Mouse (Mus musculus) liver, embryonic 15.5 days (tissue): ENCODE results near the gene Cmah. TPM values are rescaled to one million over a fixed set of nuclear protein-coding genes. Genes with fewer than 3 reads are reported as not detected.

Experiments
- ATAC-seq: fragments of 200-750 bp; cut with Nextera tagmentation; 2 replicates; pipeline ENCODE4 v1.8.0; 2017; ENCODE audit warnings: moderate number of reproducible peaks, mild to moderate bottlenecking, moderate library complexity; ENCODE audit not compliant: insufficient read depth
- H3K27ac ChIP-seq: fragments of 300-500 bp; sonication (generic); replicated peaks from 2 replicates; pipeline ENCODE4 v1.5.1; 2015; ENCODE audit warnings: mild to moderate bottlenecking, inconsistent platforms
- H3K27me3 ChIP-seq: fragments of 300-500 bp; sonication (generic); 2 replicates; pipeline ENCODE4 v1.6.1; 2015; ENCODE audit warnings: mild to moderate bottlenecking, inconsistent platforms
- H3K36me3 ChIP-seq: fragments of 300-500 bp; sonication (generic); replicated peaks from 2 replicates; pipeline ENCODE4 v1.6.1; 2015; ENCODE audit warnings: moderate library complexity, mild to moderate bottlenecking, inconsistent platforms
- H3K4me1 ChIP-seq: fragments of 300-500 bp; sonication (generic); replicated peaks from 2 replicates; pipeline ENCODE4 v1.6.1; 2015; ENCODE audit warnings: inconsistent platforms
- H3K4me2 ChIP-seq: fragments of 300-500 bp; sonication (generic); 2 replicates; pipeline ENCODE4 v1.6.1; 2015; ENCODE audit warnings: moderate library complexity, mild to moderate bottlenecking, inconsistent platforms
- H3K4me3 ChIP-seq: fragments of 300-500 bp; sonication (generic); replicated peaks from 2 replicates; pipeline ENCODE4 v1.5.1; 2015; ENCODE audit warnings: mild to moderate bottlenecking, inconsistent platforms
- H3K9ac ChIP-seq: fragments of 300-500 bp; sonication (generic); 2 replicates; pipeline ENCODE4 v1.6.1; 2015; ENCODE audit warnings: moderate library complexity, mild to moderate bottlenecking, inconsistent platforms
- H3K9me3 ChIP-seq: fragments of 300-500 bp; sonication (generic); replicated peaks from 2 replicates; pipeline ENCODE4 v1.6.1; 2016; ENCODE audit warnings: inconsistent platforms
- WGBS: fragments of 180-500 bp; shearing (Covaris S2); methylation state at CpG from one replicate; pipeline ENCODE4 v1.1.7; 2015; ENCODE audit warnings: mixed read lengths; ENCODE audit not compliant: insufficient replicate concordance; 5-methylcytosine and 5-hydroxymethylcytosine counted together
- polyA plus RNA-seq: library from polyadenylated mRNA; unstranded; fragments of >200 nt; fragmentation: Nextera tagmentation; extraction: Ambion mirVana; gene quantifications from 2 replicates; pipeline ENCODE4 v1.2.1, GENCODE M21; 2015

The Cmah gene
- polyA plus RNA-seq, 1 experiment from 2014 or later: 0.81 TPM

- ATAC-seq: no peak
- no peaks in the 10 kb centered on the region for H3K4me1 ChIP-seq
These were observed 8.6 kb upstream of the Cmah start for GRCm38 (mm10) chr13:24318618-24319017.

GRCm38 (mm10) chr13:24321313-24321712, 5.9 kb upstream of the Cmah start:
- Histone ChIP-seq H3K27me3 (peaks cover 3% of the 10 kb centered on the region; the same call in 1 of the 2 replicates), H3K27ac (no peak overlapping the region), H3K9me3 (no peaks in the 10 kb centered on the region), H3K36me3 (no peaks in the 10 kb centered on the region), H3K4me2 (no peak overlapping the region), H3K4me1 (no peaks in the 10 kb centered on the region), H3K4me3 (no peak overlapping the region), H3K9ac (no peak overlapping the region)
- no peak for ATAC-seq
- WGBS: 60% methylated on average over 6 of the region's 6 CpGs

More at GRCm38 (mm10) chr13:24318618-24319017, 8.6 kb upstream of the Cmah start:
- no peak overlapping the region for H3K4me3 ChIP-seq
- no peak overlapping the region for H3K27ac ChIP-seq
- H3K27me3 ChIP-seq: peaks cover 3% of the 10 kb centered on the region; the same call in 1 of the 2 replicates
- no peak overlapping the region for H3K9ac ChIP-seq
- H3K36me3 ChIP-seq: no peaks in the 10 kb centered on the region
- H3K4me2 ChIP-seq: no peak overlapping the region
- H3K9me3 ChIP-seq: no peaks in the 10 kb centered on the region
- WGBS: under 1% methylated on average over 4 of the region's 4 CpGs

- Histone ChIP-seq H3K36me3 (no peaks in the 10 kb centered on the region), H3K4me3 (no peak overlapping the region), H3K9me3 (no peaks in the 10 kb centered on the region), H3K27ac (no peak overlapping the region), H3K4me1 (no peaks in the 10 kb centered on the region; the same call in 1 of the 2 replicates), H3K9ac (no peak overlapping the region), H3K4me2 (no peak overlapping the region), H3K27me3 (no peaks in the 10 kb centered on the region)
- no peak for ATAC-seq
- WGBS: 52% methylated on average over 9 of the region's 9 CpGs
These were observed 1.0 kb downstream of the Cmah start for GRCm38 (mm10) chr13:24328036-24328817.

DNA sequence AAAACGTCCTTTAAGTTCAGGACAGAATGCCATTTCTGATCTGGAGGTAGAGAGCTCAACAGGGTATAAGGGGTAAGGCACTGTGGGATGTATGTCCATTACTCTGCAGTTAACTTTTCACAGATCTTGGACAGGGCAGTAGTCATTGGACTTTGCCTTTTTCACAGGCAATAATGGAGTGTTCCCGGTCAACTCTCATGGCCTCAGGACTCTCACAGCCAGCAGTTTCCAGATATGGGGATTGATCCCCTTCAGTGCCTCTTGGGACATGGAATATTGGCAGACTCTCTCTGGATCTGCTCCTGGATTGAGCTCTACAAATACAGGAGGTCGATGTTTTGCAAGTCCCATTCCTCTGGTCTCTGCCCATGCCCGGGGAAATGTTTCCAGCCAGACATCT, 2.9 kb downstream of the Cmah start:
- Histone ChIP-seq H3K4me3 (no peak overlapping the region), H3K36me3 (no peaks in the 10 kb centered on the region), H3K27me3 (no peaks in the 10 kb centered on the region), H3K4me2 (no peak overlapping the region), H3K9me3 (no peaks in the 10 kb centered on the region), H3K27ac (no peak overlapping the region), H3K4me1 (no peaks in the 10 kb centered on the region; the same call in 1 of the 2 replicates), H3K9ac (no peak overlapping the region)
- WGBS: 55% methylated on average over 4 of the region's 4 CpGs
- no peak for ATAC-seq

GRCm38 (mm10) chr13:24330836-24331523, 3.8 kb downstream of the Cmah start:
- Histone ChIP-seq H3K27me3 (no peaks in the 10 kb centered on the region), H3K9ac (no peak overlapping the region), H3K4me1 (no peaks in the 10 kb centered on the region; the same call in 1 of the 2 replicates), H3K36me3 (no peaks in the 10 kb centered on the region), H3K4me3 (no peak overlapping the region), H3K4me2 (no peak overlapping the region), H3K9me3 (no peaks in the 10 kb centered on the region), H3K27ac (no peak overlapping the region)
- no peak for ATAC-seq
- 32% methylated on average over 7 of the region's 7 CpGs for WGBS

DNA sequence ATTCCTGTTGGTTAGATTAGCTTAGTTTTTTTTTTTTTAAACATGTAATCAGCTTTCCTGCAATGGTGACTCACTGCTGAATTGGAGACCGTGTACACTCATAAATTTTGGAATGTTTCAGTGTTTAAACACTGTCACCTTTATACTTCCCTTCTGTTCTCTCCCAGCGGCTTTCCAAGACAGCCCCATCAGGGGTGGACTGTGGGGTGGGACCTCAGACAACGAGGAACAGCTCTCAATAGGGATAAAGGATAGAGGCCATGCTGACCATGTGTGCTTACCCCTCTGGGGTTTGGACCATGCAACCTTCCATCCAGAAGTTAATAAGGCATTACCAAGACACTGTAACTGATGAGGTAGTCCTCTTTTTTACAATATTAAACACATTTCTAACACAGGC, 5.3 kb downstream of the Cmah start:
- ATAC-seq: no peak
- H3K36me3 ChIP-seq: no peaks in the 10 kb centered on the region
- H3K4me1 ChIP-seq: peaks cover 8% of the 10 kb centered on the region; the same call in 1 of the 2 replicates
- no peak overlapping the region for H3K4me3 ChIP-seq
- no peak overlapping the region for H3K27ac ChIP-seq
- 46% methylated on average over 3 of the region's 3 CpGs for WGBS
- no peaks in the 10 kb centered on the region for H3K27me3 ChIP-seq
- H3K9me3 ChIP-seq: no peaks in the 10 kb centered on the region
- H3K4me2 ChIP-seq: no peak overlapping the region
- no peak overlapping the region for H3K9ac ChIP-seq

- no peak for ATAC-seq
- no peaks in the 10 kb centered on the region for H3K9me3 ChIP-seq
- 35% methylated on average over 4 of the region's 4 CpGs for WGBS
- no peak overlapping the region for H3K4me2 ChIP-seq
- no peaks in the 10 kb centered on the region for H3K36me3 ChIP-seq
- H3K4me3 ChIP-seq: no peak overlapping the region
- no peak overlapping the region for H3K27ac ChIP-seq
- peaks cover 18% of the 10 kb centered on the region for H3K4me1 ChIP-seq
- H3K9ac ChIP-seq: no peak overlapping the region
- H3K27me3 ChIP-seq: no peaks in the 10 kb centered on the region
These were observed 9.6 kb downstream of the Cmah start for GRCm38 (mm10) chr13:24336818-24337217.

GRCm38 (mm10) chr13:24337874-24338273, 10.7 kb downstream of the Cmah start:
- Histone ChIP-seq H3K9ac (no peak overlapping the region), H3K4me1 (peaks cover 18% of the 10 kb centered on the region), H3K27ac (0 out of 2 replicates have a peak overlapping the region, but pooled peaks have one; percentile 42), H3K36me3 (no peaks in the 10 kb centered on the region), H3K4me2 (peak overlapping the region; percentile 39), H3K4me3 (no peak overlapping the region), H3K27me3 (no peaks in the 10 kb centered on the region), H3K9me3 (no peaks in the 10 kb centered on the region)
- 0 out of 2 replicates have a peak, but pooled peaks have one; percentile 44 for ATAC-seq
- 15% methylated on average over 3 of the region's 3 CpGs for WGBS

DNA sequence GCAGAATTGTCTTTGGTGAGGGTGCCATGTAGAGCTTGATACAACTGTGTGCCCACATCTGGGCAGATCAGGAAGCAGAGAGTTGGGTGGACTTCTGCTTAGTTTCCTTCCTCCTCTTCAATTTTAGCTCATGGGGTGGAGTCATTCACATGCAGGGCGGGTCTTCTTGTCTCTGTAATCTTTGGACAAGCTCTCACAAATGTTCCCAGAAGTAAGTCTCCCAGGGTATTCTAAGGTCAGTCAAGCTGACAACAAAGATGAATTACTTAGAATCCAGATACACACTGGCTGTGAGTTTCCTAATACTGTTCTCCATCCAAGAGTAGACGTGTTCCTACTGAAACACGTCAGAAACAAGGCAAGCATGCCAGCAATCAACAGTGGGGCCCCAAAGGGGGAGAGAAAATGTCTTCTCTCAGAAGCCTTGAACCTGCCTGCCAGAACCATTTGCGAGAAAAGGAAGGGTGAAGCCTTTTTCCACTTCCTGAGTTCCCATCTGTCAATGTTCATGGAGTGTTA, 11.2 kb downstream of the Cmah start:
- H3K27ac ChIP-seq: 0 out of 2 replicates have a peak overlapping the region, but pooled peaks have one; percentile 42
- H3K36me3 ChIP-seq: no peaks in the 10 kb centered on the region
- H3K9me3 ChIP-seq: no peaks in the 10 kb centered on the region
- H3K4me2 ChIP-seq: peak overlapping the region; percentile 39
- H3K27me3 ChIP-seq: no peaks in the 10 kb centered on the region
- WGBS: 18% methylated on average over 4 of the region's 4 CpGs
- peaks cover 18% of the 10 kb centered on the region for H3K4me1 ChIP-seq
- no peak overlapping the region for H3K9ac ChIP-seq
- H3K4me3 ChIP-seq: no peak overlapping the region
- peak; percentile 51; the same call in 1 of the 2 replicates for ATAC-seq

GRCm38 (mm10) chr13:24339907-24340306, 12.7 kb downstream of the Cmah start:
- ATAC-seq: no peak
- Histone ChIP-seq H3K27me3 (no peaks in the 10 kb centered on the region), H3K27ac (no peak overlapping the region), H3K4me2 (no peak overlapping the region), H3K9ac (no peak overlapping the region), H3K36me3 (no peaks in the 10 kb centered on the region), H3K4me3 (no peak overlapping the region), H3K9me3 (no peaks in the 10 kb centered on the region), H3K4me1 (peaks cover 18% of the 10 kb centered on the region)

DNA sequence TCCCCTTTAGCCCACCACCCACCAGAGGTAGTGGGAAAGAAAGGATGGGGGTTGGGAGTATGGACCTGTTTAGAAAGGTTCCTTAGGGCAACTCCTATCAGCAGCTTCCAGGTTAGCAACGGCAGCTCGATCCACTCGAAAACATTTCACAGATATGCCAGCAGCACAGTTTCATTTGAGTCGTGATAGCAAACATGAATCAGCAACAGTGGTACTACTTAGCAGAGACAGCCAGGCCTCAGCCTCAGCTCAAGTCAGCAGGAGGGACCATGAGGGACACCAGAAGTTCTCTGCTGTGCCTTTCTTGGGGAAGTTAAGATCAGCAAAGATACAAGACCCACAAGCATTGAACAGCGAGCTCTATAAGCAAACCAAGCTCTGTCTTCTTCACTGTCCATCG, 13.3 kb downstream of the Cmah start:
- Histone ChIP-seq H3K4me2 (no peak overlapping the region), H3K4me1 (peaks cover 18% of the 10 kb centered on the region), H3K27me3 (no peaks in the 10 kb centered on the region), H3K36me3 (no peaks in the 10 kb centered on the region), H3K9ac (no peak overlapping the region), H3K27ac (no peak overlapping the region), H3K9me3 (no peaks in the 10 kb centered on the region), H3K4me3 (no peak overlapping the region)
- peak; percentile 44; the same call in 1 of the 2 replicates for ATAC-seq
- WGBS: 42% methylated on average over 6 of the region's 6 CpGs
